In genomic region chr1:120771269-120771668, GRCm38 (mm10) we compare ENCODE assay signal across 16 mouse cellular contexts.
"Had no signal": no experiment of that assay in that cellular context is flagged by ENCODE, and none has a peak within 500 bp of the region (broad histone marks: within the 10 kb centered on the region; RNA-seq: fewer than 3 reads in every experiment).

No protein-coding gene starts in this region.

- H3K27ac ChIP-seq: left cerebral cortex, adult 2 months; liver, embryonic 12.5 days; liver, embryonic 15.5 days; lung, embryonic 15.5 days had no signal

- H3K27me3 ChIP-seq: liver, embryonic 12.5 days; liver, embryonic 15.5 days; lung, embryonic 15.5 days had no signal

- H3K4me2 ChIP-seq: liver, embryonic 12.5 days; liver, embryonic 15.5 days; lung, embryonic 15.5 days; midbrain, embryonic 11.5 days had no signal

- H3K9me3 ChIP-seq: liver, embryonic 12.5 days; liver, embryonic 15.5 days; lung, embryonic 15.5 days had no signal

- H3K4me3 ChIP-seq: left cerebral cortex, adult 2 months; liver, embryonic 12.5 days; liver, embryonic 15.5 days; lung, embryonic 15.5 days had no signal

- H3K9ac ChIP-seq: liver, embryonic 12.5 days; liver, embryonic 15.5 days; lung, embryonic 15.5 days had no signal

- DNase-seq: kidney, adult 18-20 months; kidney, postnatal 10 days; kidney, postnatal 36 days; layer of hippocampus, postnatal 36 days; liver; lung, adult 18-20 months; lung, postnatal 10 days; lung, postnatal 36 days; midbrain, embryonic 14.5 days; thymus, adult 18-20 months; thymus, postnatal 36 days had no signal

- H3K4me1 ChIP-seq: liver, embryonic 12.5 days; liver, embryonic 15.5 days; lung, embryonic 15.5 days had no signal

- H3K36me3 ChIP-seq: liver, embryonic 12.5 days; liver, embryonic 15.5 days; lung, embryonic 15.5 days had no signal

- ATAC-seq: liver, embryonic 12.5 days had no signal
